Mouse (Mus musculus) myocyte (in vitro differentiated cells): Measurements from ENCODE around the gene Fus. TPM values are rescaled to one million over a fixed set of nuclear protein-coding genes. Genes with fewer than 3 reads are reported as not detected.
A peak's percentile ranks its signal among the peaks of the same experiment; 100 is the strongest.

ENCODE experiments used
- H3K27me3 ChIP-seq: one replicate; pipeline ENCODE4 v1.6.1; 2011; ENCODE audit not compliant: control insufficient read depth, insufficient read depth, insufficient read length
- H3K36me3 ChIP-seq: one replicate; pipeline ENCODE4 v1.6.1; 2011; ENCODE audit not compliant: control insufficient read depth, insufficient read depth
- H3K4me2 ChIP-seq: one replicate; pipeline ENCODE4 v1.6.1; 2011; ENCODE audit warnings: low read depth, control low read depth
- H3K4me3 ChIP-seq: one replicate; pipeline ENCODE4 v1.5.1; 2011; ENCODE audit warnings: mild to moderate bottlenecking, control low read depth, moderate library complexity
- H3K79me2 ChIP-seq: one replicate; pipeline ENCODE4 v1.6.1; 2011; ENCODE audit not compliant: control insufficient read depth, insufficient read depth
- H3ac ChIP-seq: one replicate; pipeline ENCODE4 v1.6.1; 2011; ENCODE audit not compliant: control insufficient read depth, insufficient read length
- CEBPB ChIP-seq: IDR thresholded peaks from 2 replicates; pipeline ENCODE4 v1.6.1; 2011; ENCODE audit warnings: mild to moderate bottlenecking, moderate library complexity; ENCODE audit not compliant: poor library complexity, insufficient read depth, severe bottlenecking
- E2F4 ChIP-seq: IDR thresholded peaks from one replicate; pipeline ENCODE4 v1.6.1; 2011; ENCODE audit warnings: mild to moderate bottlenecking, control low read depth, moderate library complexity; ENCODE audit not compliant: insufficient read depth
- MAX ChIP-seq: IDR thresholded peaks from one replicate; pipeline ENCODE4 v1.6.1; 2011; ENCODE audit warnings: low read depth, mild to moderate bottlenecking, control low read depth
- MYOD1 ChIP-seq, 3 experiments: IDR thresholded peaks; one replicate each; pipeline ENCODE4 v1.6.1; 2011; ENCODE audit warnings: control low read depth in 2 of 3, low read depth in 2 of 3, mild to moderate bottlenecking in 2 of 3, moderate library complexity in 1 of 3; ENCODE audit not compliant: insufficient read length in 2 of 3, control insufficient read depth in 1 of 3
- MYOG ChIP-seq, 3 experiments: IDR thresholded peaks; one replicate each; pipeline ENCODE4 v1.6.1; 2011; ENCODE audit warnings: control low read depth in 2 of 3, low read depth in 2 of 3, mild to moderate bottlenecking in 2 of 3; ENCODE audit not compliant: insufficient read length in 2 of 3, control insufficient read depth in 1 of 3, insufficient read depth in 1 of 3
- POLR2A ChIP-seq: IDR thresholded peaks from one replicate; pipeline ENCODE4 v1.6.1; 2011; ENCODE audit warnings: low read depth, mild to moderate bottlenecking, control low read depth, moderate library complexity; ENCODE audit not compliant: insufficient read length
- POLR2AphosphoS2 ChIP-seq: IDR thresholded peaks from one replicate; pipeline ENCODE4 v1.6.1; 2011; ENCODE audit warnings: low read depth, control low read depth; ENCODE audit not compliant: insufficient read length
- REST ChIP-seq: IDR thresholded peaks from one replicate; pipeline ENCODE4 v1.6.1; 2011; ENCODE audit warnings: mild to moderate bottlenecking, control low read depth, moderate library complexity; ENCODE audit not compliant: insufficient read depth, insufficient read length
- SRF ChIP-seq: IDR thresholded peaks from one replicate; pipeline ENCODE4 v1.6.1; 2011; ENCODE audit warnings: low read depth; ENCODE audit not compliant: control insufficient read depth, insufficient read length
- TCF12 ChIP-seq: IDR thresholded peaks from one replicate; pipeline ENCODE4 v1.6.1; 2011; ENCODE audit warnings: mild to moderate bottlenecking, control low read depth; ENCODE audit not compliant: poor library complexity, insufficient read depth, severe bottlenecking
- TCF3 ChIP-seq: IDR thresholded peaks from one replicate; pipeline ENCODE4 v1.6.1; 2011; ENCODE audit warnings: low read depth, control low read depth; ENCODE audit not compliant: insufficient read length
- USF1 ChIP-seq: IDR thresholded peaks from one replicate; pipeline ENCODE4 v1.6.1; 2011; ENCODE audit warnings: low read depth, mild to moderate bottlenecking, control low read depth, moderate library complexity
- polyA plus RNA-seq: library from polyadenylated mRNA; unstranded; fragments of >200 nt; fragmentation: generic; extraction: Trizol; gene quantifications from one replicate; pipeline ENCODE4 v1.2.1, GENCODE M21; 2012; ENCODE audit warnings: missing spikeins

Fus gene
- polyA plus RNA-seq, 1 experiment, result 231 TPM

DNA sequence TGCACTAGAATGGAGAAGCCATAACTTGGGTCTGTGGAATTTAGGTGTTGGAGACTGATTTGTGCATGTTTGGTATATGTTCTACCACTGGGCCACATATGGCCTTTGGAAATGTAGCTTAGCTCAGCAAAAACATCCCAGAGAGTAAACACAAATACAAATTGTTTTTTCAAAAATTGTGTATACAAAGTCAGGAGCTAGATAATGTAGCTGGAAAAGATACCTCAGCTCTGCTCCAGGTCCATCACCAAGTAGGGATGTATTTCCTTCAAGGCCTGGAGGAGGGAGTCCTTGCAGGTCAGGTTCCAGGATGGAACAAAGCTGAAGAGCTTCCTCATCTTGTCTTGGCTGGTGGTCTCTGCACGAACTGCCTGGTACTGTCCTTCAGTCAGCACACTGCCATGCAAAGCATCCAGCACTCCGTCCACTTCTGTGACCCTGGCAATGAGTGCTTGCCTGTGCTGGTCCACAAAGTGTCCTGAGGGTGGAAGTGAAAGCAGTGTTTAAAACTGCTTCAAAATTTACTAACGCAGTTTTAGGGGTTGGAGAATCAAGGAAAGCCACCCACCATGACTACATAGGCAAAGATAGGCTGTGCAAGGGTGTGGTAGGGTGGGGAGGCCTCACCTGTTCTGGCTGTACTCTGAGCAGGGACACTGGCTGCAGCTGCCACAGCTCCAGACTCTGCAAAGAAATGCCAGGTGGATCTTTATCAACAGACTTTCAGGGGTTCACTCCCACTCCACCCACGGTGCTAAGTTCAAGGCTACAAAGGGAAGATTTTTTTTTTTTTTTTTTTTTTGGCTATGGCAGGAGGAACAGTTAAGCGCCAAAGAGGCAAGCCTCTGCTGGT is 25.5 kb downstream of the Fus start:
- no peak overlapping the region for H3ac ChIP-seq
- no peaks in the 10 kb centered on the region for H3K79me2 ChIP-seq
- no peak overlapping the region for H3K4me3 ChIP-seq
- no peaks in the 10 kb centered on the region for H3K27me3 ChIP-seq
- H3K4me2 ChIP-seq, result peak overlapping the region; percentile 35
- peaks cover 18% of the 10 kb centered on the region for H3K36me3 ChIP-seq
- TF ChIP-seq TCF3, result no peak
- TF ChIP-seq POLR2A, result peak; percentile 25
- no peak for TF ChIP-seq MAX
- TF ChIP-seq REST, result no peak
- no peak for TF ChIP-seq CEBPB
- TF ChIP-seq TCF12, result no peak
- TF ChIP-seq E2F4, result no peak
- no peak for TF ChIP-seq USF1
- peak; percentile 71 for TF ChIP-seq POLR2AphosphoS2
- TF ChIP-seq MYOG (IDR thresholded peaks at IDR 0.05; ENCODE audit: control insufficient read depth in 1 of 3, insufficient read depth in 1 of 3, insufficient read length in 2 of 3, low read depth in 2 of 3), result peak in 2 of 3 experiments; percentile 27 to 81
- TF ChIP-seq SRF, result no peak
- TF ChIP-seq MYOD1 (IDR thresholded peaks at IDR 0.05; ENCODE audit: control insufficient read depth in 1 of 3, insufficient read length in 2 of 3, low read depth in 2 of 3), result peak in 2 of 3 experiments; percentile 69 to 94

GRCm38 (mm10) chr7:127993341-127993977 is 26.2 kb downstream of the Fus start, which contains the start of gene Pycard:
TSS of gene Pycard (minus strand) at chr7:127993867.
- no peak within 1 kb of the TSS for H3K4me3 ChIP-seq
- no peaks in the 10 kb centered on the region for H3K79me2 ChIP-seq
- TF ChIP-seq MYOG (IDR thresholded peaks at IDR 0.05; ENCODE audit: control insufficient read depth in 1 of 3, insufficient read depth in 1 of 3, insufficient read length in 2 of 3, low read depth in 2 of 3) (peak in 1 of 3 experiments; percentile 49), MAX (no peak)
- no peaks in the 10 kb centered on the region for H3K27me3 ChIP-seq
- H3K36me3 ChIP-seq, result peaks cover 10% of the 10 kb centered on the region
- peak within 1 kb of the TSS; percentile 35 for H3K4me2 ChIP-seq
- no peak within 1 kb of the TSS for H3ac ChIP-seq

- TF ChIP-seq MYOG (IDR thresholded peaks at IDR 0.05; ENCODE audit: control insufficient read depth in 1 of 3, insufficient read depth in 1 of 3, insufficient read length in 2 of 3, low read depth in 2 of 3) (no peak), POLR2AphosphoS2 (no peak), E2F4 (no peak), MYOD1 (IDR thresholded peaks at IDR 0.05; ENCODE audit: control insufficient read depth in 1 of 3, insufficient read length in 2 of 3, low read depth in 2 of 3) (no peak), USF1 (no peak), POLR2A (no peak), CEBPB (no peak), SRF (no peak), TCF3 (no peak), MAX (no peak), REST (no peak), TCF12 (no peak)
- Histone ChIP-seq H3K4me3 (no peak overlapping the region), H3K4me2 (peak overlapping the region; percentile 12), H3ac (no peak overlapping the region), H3K79me2 (no peaks in the 10 kb centered on the region), H3K27me3 (no peaks in the 10 kb centered on the region), H3K36me3 (no peaks in the 10 kb centered on the region)
Measured at GRCm38 (mm10) chr7:127999436-127999835, 32.2 kb downstream of the Fus start.

- H3ac ChIP-seq, result no peak overlapping the region
- peak overlapping the region; percentile 12 for H3K4me2 ChIP-seq
- no peak overlapping the region for H3K4me3 ChIP-seq
- H3K36me3 ChIP-seq, result no peaks in the 10 kb centered on the region
- TF ChIP-seq MYOG (IDR thresholded peaks at IDR 0.05; ENCODE audit: control insufficient read depth in 1 of 3, insufficient read depth in 1 of 3, insufficient read length in 2 of 3, low read depth in 2 of 3), result no peak
- no peak for TF ChIP-seq REST
- TF ChIP-seq POLR2A, result no peak
- no peak for TF ChIP-seq POLR2AphosphoS2
- no peak for TF ChIP-seq TCF3
- no peak for TF ChIP-seq USF1
- TF ChIP-seq SRF, result no peak
- no peak for TF ChIP-seq CEBPB
- no peak for TF ChIP-seq MAX
- TF ChIP-seq E2F4, result no peak
- no peak for TF ChIP-seq TCF12
- TF ChIP-seq MYOD1 (IDR thresholded peaks at IDR 0.05; ENCODE audit: control insufficient read depth in 1 of 3, insufficient read length in 2 of 3, low read depth in 2 of 3), result no peak
- H3K27me3 ChIP-seq, result no peaks in the 10 kb centered on the region
- peaks cover 4% of the 10 kb centered on the region for H3K79me2 ChIP-seq
Measured at GRCm38 (mm10) chr7:128000068-128000950, 33.1 kb downstream of the Fus start.
